Mouse (Mus musculus) heart, embryonic 11.5 days (tissue): Measurements from ENCODE around the gene Gm9945. TPM values are rescaled to one million over a fixed set of nuclear protein-coding genes. Genes with fewer than 3 reads are reported as not detected.

Source experiments
- ATAC-seq: fragments of 200-750 bp; cut with Nextera tagmentation; replicated peaks from 2 replicates; pipeline ENCODE4 v1.8.0; 2017; ENCODE audit warnings: moderate library complexity; ENCODE audit not compliant: insufficient number of reproducible peaks, low FRiP score, low TSS enrichment
- H3K27ac ChIP-seq: fragments of 300-500 bp; sonication (generic); 2 replicates; pipeline ENCODE4 v1.5.1; 2014; ENCODE audit warnings: mild to moderate bottlenecking, low read depth, low read length
- H3K27me3 ChIP-seq: fragments of 300-500 bp; sonication (generic); 2 replicates; pipeline ENCODE4 v1.6.1; 2014; ENCODE audit warnings: mild to moderate bottlenecking, low read length, mixed read lengths; ENCODE audit not compliant: control insufficient read depth, insufficient read depth
- H3K36me3 ChIP-seq: fragments of 300-500 bp; sonication (generic); 2 replicates; pipeline ENCODE4 v1.6.1; 2014; ENCODE audit warnings: mild to moderate bottlenecking, low read length, moderate library complexity, mixed read lengths; ENCODE audit not compliant: control insufficient read depth, insufficient read depth
- H3K4me1 ChIP-seq: fragments of 300-500 bp; sonication (generic); 2 replicates; pipeline ENCODE4 v1.6.1; 2014; ENCODE audit warnings: low read length; ENCODE audit not compliant: control insufficient read depth, insufficient read depth
- H3K4me2 ChIP-seq: fragments of 300-500 bp; sonication (generic); 2 replicates; pipeline ENCODE4 v1.6.1; 2014; ENCODE audit warnings: mild to moderate bottlenecking, moderate library complexity
- H3K4me3 ChIP-seq: fragments of 300-500 bp; sonication (generic); 2 replicates; pipeline ENCODE4 v1.5.1; 2014; ENCODE audit warnings: low read depth, low read length
- H3K9ac ChIP-seq: fragments of 300-500 bp; sonication (generic); 2 replicates; pipeline ENCODE4 v1.6.1; 2014; ENCODE audit warnings: mild to moderate bottlenecking, low read depth, low read length, moderate library complexity
- H3K9me3 ChIP-seq: fragments of 300-500 bp; sonication (generic); replicated peaks from 2 replicates; pipeline ENCODE4 v1.6.1; 2016; ENCODE audit warnings: low read length; ENCODE audit not compliant: control insufficient read depth
- WGBS: fragments of 180-500 bp; shearing (Covaris S2); extraction: QIAGEN DNeasy Blood & Tissue Kit; methylation state at CpG from one replicate; pipeline ENCODE4 v1.1.7; 2014; ENCODE audit not compliant: insufficient replicate concordance; 5-methylcytosine and 5-hydroxymethylcytosine counted together
- polyA plus RNA-seq: library from polyadenylated mRNA; unstranded; fragments of >200 nt; fragmentation: Nextera tagmentation; extraction: Ambion mirVana; gene quantifications from 2 replicates; pipeline ENCODE4 v1.2.1, GENCODE M21; 2014

Gm9945 gene
- polyA plus RNA-seq, result 0.29 TPM in 1 of 2 replicates, not detected in the other

GRCm38 (mm10) chr11:53479783-53480301 is at the start of gene Gm9945, which contains the start of gene Sowaha:
Gm9945 (plus strand) TSS chr11:53480166.
Sowaha (minus strand) TSS chr11:53480274.
- peak within 1 kb of the TSS; percentile 52 for H3K9ac ChIP-seq
- 6% methylated on average over 38 of the region's 40 CpGs for WGBS
- H3K4me3 ChIP-seq, result peak within 1 kb of the TSS; percentile 57
- H3K4me1 ChIP-seq, result peaks cover 13% of the 10 kb centered on the region
- peaks cover 50% of the 10 kb centered on the region for H3K27me3 ChIP-seq
- no peaks in the 10 kb centered on the region for H3K36me3 ChIP-seq
- no peaks in the 10 kb centered on the region for H3K9me3 ChIP-seq
- H3K4me2 ChIP-seq, result peak within 1 kb of the TSS; percentile 93
- no peak within 1 kb of the TSS for H3K27ac ChIP-seq
- no peak for ATAC-seq

GRCm38 (mm10) chr11:53430300-53430669 is 49.7 kb upstream of the Gm9945 start:
- Histone ChIP-seq H3K27me3 (no peaks in the 10 kb centered on the region), H3K4me2 (peak overlapping the region; percentile 72), H3K9me3 (no peaks in the 10 kb centered on the region), H3K36me3 (peaks cover 8% of the 10 kb centered on the region), H3K4me3 (peak overlapping the region; percentile 96), H3K4me1 (peaks cover 10% of the 10 kb centered on the region; the same call in 1 of the 2 replicates), H3K27ac (peak overlapping the region; percentile 89), H3K9ac (peak overlapping the region; percentile 97)
- peak; percentile 22; the same call in 1 of the 2 replicates for ATAC-seq
- under 1% methylated on average over 34 of the region's 34 CpGs for WGBS

GRCm38 (mm10) chr11:53430670-53431346 is 49.2 kb upstream of the Gm9945 start, which contains the start of the genes Uqcrq and Gdf9:
Uqcrq (minus strand) TSS chr11:53430831.
Gdf9 (plus strand) TSS chr11:53431023.
- Histone ChIP-seq H3K4me3 (peak within 1 kb of the TSS; percentile 96), H3K4me1 (peaks cover 10% of the 10 kb centered on the region; the same call in 1 of the 2 replicates), H3K9me3 (no peaks in the 10 kb centered on the region), H3K9ac (peak within 1 kb of the TSS; percentile 97), H3K36me3 (peaks cover 8% of the 10 kb centered on the region), H3K27me3 (no peaks in the 10 kb centered on the region), H3K4me2 (peak within 1 kb of the TSS; percentile 72), H3K27ac (peak within 1 kb of the TSS; percentile 89)
- under 1% methylated on average over 44 of the region's 44 CpGs for WGBS
- peak; percentile 90 for ATAC-seq

- Histone ChIP-seq H3K9me3 (no peaks in the 10 kb centered on the region), H3K36me3 (peaks cover 8% of the 10 kb centered on the region), H3K4me1 (peaks cover 8% of the 10 kb centered on the region; the same call in 1 of the 2 replicates), H3K4me3 (peak overlapping the region; percentile 96), H3K27ac (peak overlapping the region; percentile 89), H3K9ac (peak overlapping the region; percentile 60), H3K27me3 (no peaks in the 10 kb centered on the region), H3K4me2 (peak overlapping the region; percentile 70)
- WGBS, result 18% methylated on average over 9 of the region's 9 CpGs
- peak; percentile 28 for ATAC-seq
Observed at GRCm38 (mm10) chr11:53431347-53432056, 48.5 kb upstream of the Gm9945 start.

GRCm38 (mm10) chr11:53433057-53433456 is 46.9 kb upstream of the Gm9945 start:
- Histone ChIP-seq H3K36me3 (peaks cover 8% of the 10 kb centered on the region), H3K27ac (no peak overlapping the region), H3K4me1 (peaks cover 7% of the 10 kb centered on the region; the same call in 1 of the 2 replicates), H3K27me3 (no peaks in the 10 kb centered on the region), H3K9me3 (no peaks in the 10 kb centered on the region), H3K4me3 (no peak overlapping the region), H3K4me2 (no peak overlapping the region), H3K9ac (no peak overlapping the region; the same call in 1 of the 2 replicates)
- ATAC-seq, result no peak
- WGBS, result 41% methylated on average over 6 of the region's 6 CpGs

- H3K36me3 ChIP-seq, result no peaks in the 10 kb centered on the region
Observed at GRCm38 (mm10) chr11:53435504-53435903, 44.5 kb upstream of the Gm9945 start.

GRCm38 (mm10) chr11:53436338-53436737 is 43.6 kb upstream of the Gm9945 start:
- Histone ChIP-seq H3K27me3 (no peaks in the 10 kb centered on the region), H3K9me3 (no peaks in the 10 kb centered on the region), H3K4me3 (no peak overlapping the region), H3K36me3 (no peaks in the 10 kb centered on the region), H3K9ac (no peak overlapping the region), H3K27ac (no peak overlapping the region), H3K4me2 (no peak overlapping the region), H3K4me1 (no peaks in the 10 kb centered on the region)
- ATAC-seq, result no peak
- 82% methylated on average over 6 of the region's 6 CpGs for WGBS

More at GRCm38 (mm10) chr11:53435504-53435903, 44.5 kb upstream of the Gm9945 start:
- no peak overlapping the region for H3K27ac ChIP-seq
- no peaks in the 10 kb centered on the region for H3K27me3 ChIP-seq
- no peak overlapping the region for H3K4me2 ChIP-seq
- H3K9me3 ChIP-seq, result no peaks in the 10 kb centered on the region
- H3K9ac ChIP-seq, result no peak overlapping the region
- H3K4me3 ChIP-seq, result no peak overlapping the region
- ATAC-seq, result no peak
- no peaks in the 10 kb centered on the region for H3K4me1 ChIP-seq
- WGBS, result 73% methylated on average over 8 of the region's 8 CpGs

GRCm38 (mm10) chr11:53441921-53442320 is 38.0 kb upstream of the Gm9945 start:
- Histone ChIP-seq H3K4me1 (peaks cover 2% of the 10 kb centered on the region; the same call in 1 of the 2 replicates), H3K36me3 (no peaks in the 10 kb centered on the region), H3K4me2 (peak overlapping the region; percentile 39), H3K9ac (peak overlapping the region; percentile 62), H3K27ac (peak overlapping the region; percentile 82), H3K27me3 (no peaks in the 10 kb centered on the region), H3K4me3 (no peak overlapping the region), H3K9me3 (no peaks in the 10 kb centered on the region)
- no peak for ATAC-seq
- WGBS, result 4% methylated on average over 12 of the region's 12 CpGs
